Mouse (Mus musculus) cerebellum, adult 2 months (tissue): Measurements from ENCODE around the gene Itgb5.

Source experiments
- CTCF ChIP-seq: fragments of 200-500 bp; IDR thresholded peaks from 2 replicates; pipeline ENCODE4 v1.5.1; 2011; ENCODE audit warnings: low read depth, mild to moderate bottlenecking, control low read depth, low read length, moderate library complexity, borderline replicate concordance; ENCODE audit not compliant: insufficient read depth
- POLR2A ChIP-seq: fragments of 200-500 bp; IDR thresholded peaks from 2 replicates; pipeline ENCODE4 v1.6.1; 2011; ENCODE audit warnings: low read length, control low read depth, borderline replicate concordance; ENCODE audit not compliant: insufficient read depth

DNA sequence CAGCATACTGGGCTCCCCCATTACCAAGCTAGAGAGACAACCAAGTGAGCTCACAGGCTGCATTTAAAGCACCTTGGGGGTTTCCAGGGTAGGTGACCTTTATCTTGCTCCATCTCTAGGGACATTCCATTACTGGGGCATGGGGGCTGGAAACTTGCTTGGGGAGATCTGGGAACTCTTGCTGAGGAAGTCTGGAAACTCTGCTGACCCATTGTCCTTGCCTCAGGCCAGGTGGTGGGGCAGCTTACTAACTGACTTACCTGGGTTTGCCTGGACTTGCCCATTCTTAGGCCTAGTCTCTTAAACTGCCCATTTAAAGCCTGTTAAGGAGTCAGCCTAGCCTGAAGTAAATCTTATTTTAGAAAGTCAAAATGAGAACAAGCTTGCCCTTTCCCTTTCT is 23.8 kb downstream of the Itgb5 start:
- TF ChIP-seq CTCF = no peak
- TF ChIP-seq POLR2A = no peak
